Mouse (Mus musculus): ENCODE data around the gene Itga2b. TPM values are rescaled to one million over a fixed set of nuclear protein-coding genes. Genes with fewer than 3 reads are reported as not detected.

Itga2b gene
- total RNA-seq, 2 experiments from 2014 or later = 1.9 to 3.7 TPM

- DNase-seq = peak; percentile 36
Observed at GRCm38 (mm10) chr11:102435754-102436470, 34.0 kb downstream of the Itga2b start.

GRCm38 (mm10) chr11:102434816-102435705 is 34.9 kb downstream of the Itga2b start:
- peak; percentile 14 for DNase-seq

GRCm38 (mm10) chr11:102434406-102434805 is 35.5 kb downstream of the Itga2b start:
- peak; percentile 90 for DNase-seq

GRCm38 (mm10) chr11:102433866-102434265 is 36.1 kb downstream of the Itga2b start:
- no peak for DNase-seq

- peak; percentile 70 for DNase-seq
Observed at GRCm38 (mm10) chr11:102432896-102433295, 37.0 kb downstream of the Itga2b start.

GRCm38 (mm10) chr11:102432115-102432843 is 37.6 kb downstream of the Itga2b start:
- peak; percentile 22 for DNase-seq

GRCm38 (mm10) chr11:102431728-102432114 is 38.2 kb downstream of the Itga2b start:
- no peak for DNase-seq

GRCm38 (mm10) chr11:102431018-102431645 is 38.8 kb downstream of the Itga2b start:
- DNase-seq = peak; percentile 74

GRCm38 (mm10) chr11:102430121-102431017 is 39.6 kb downstream of the Itga2b start, which contains the start of gene Grn:
Gene Grn, plus strand, starts transcription at chr11:102430315.
- DNase-seq = peak; percentile 78

- no peak for DNase-seq
Observed at GRCm38 (mm10) chr11:102429551-102429950, 40.4 kb downstream of the Itga2b start.

- no peak for DNase-seq
Observed at GRCm38 (mm10) chr11:102428981-102429540, 40.9 kb downstream of the Itga2b start.

GRCm38 (mm10) chr11:102425555-102426316 is 44.2 kb downstream of the Itga2b start:
- no peak for DNase-seq

GRCm38 (mm10) chr11:102424666-102425065 is 45.3 kb downstream of the Itga2b start:
- DNase-seq = no peak

GRCm38 (mm10) chr11:102421559-102421958 is 48.4 kb downstream of the Itga2b start:
- no peak for DNase-seq

- DNase-seq = no peak
Observed at GRCm38 (mm10) chr11:102418887-102419286, 51.0 kb downstream of the Itga2b start.

- DNase-seq = no peak
Observed at GRCm38 (mm10) chr11:102417160-102417559, 52.8 kb downstream of the Itga2b start.

GRCm38 (mm10) chr11:102415034-102415802 is 54.7 kb downstream of the Itga2b start:
- no peak for DNase-seq

- DNase-seq = no peak
Observed at GRCm38 (mm10) chr11:102413059-102413458, 56.9 kb downstream of the Itga2b start.

GRCm38 (mm10) chr11:102411704-102412103 is 58.2 kb downstream of the Itga2b start:
- DNase-seq = peak; percentile 95

Measured in gastrocnemius, postnatal 10 days (tissue).